Mouse (Mus musculus) midbrain, postnatal 0 days (tissue): ENCODE results near the gene Mgll. TPM values are rescaled to one million over a fixed set of nuclear protein-coding genes. Genes with fewer than 3 reads are reported as not detected.

Experiments used
- ATAC-seq: fragments of 200-750 bp; cut with Nextera tagmentation; 2 replicates; pipeline ENCODE4 v1.8.0; 2017; ENCODE audit warnings: moderate number of reproducible peaks, mild to moderate bottlenecking, moderate TSS enrichment, moderate library complexity; ENCODE audit not compliant: low FRiP score
- DNase-seq: peaks from one replicate; pipeline ENCODE4 v3.0.0-alpha.2; 2015; ENCODE audit warnings: low spot score
- H3K27ac ChIP-seq: fragments of 300-500 bp; sonication (generic); 2 replicates; pipeline ENCODE4 v1.5.1; 2014; ENCODE audit warnings: low read depth, mild to moderate bottlenecking, low read length, mixed read lengths
- H3K27me3 ChIP-seq: fragments of 300-500 bp; sonication (generic); 2 replicates; pipeline ENCODE4 v1.6.1; 2014; ENCODE audit warnings: low read length, control low read depth, mixed read lengths; ENCODE audit not compliant: insufficient read depth
- H3K36me3 ChIP-seq: fragments of 300-500 bp; sonication (generic); 2 replicates; pipeline ENCODE4 v1.6.1; 2014; ENCODE audit warnings: low read length, control low read depth, mixed read lengths; ENCODE audit not compliant: insufficient read depth
- H3K4me1 ChIP-seq: fragments of 300-500 bp; sonication (generic); 2 replicates; pipeline ENCODE4 v1.6.1; 2014; ENCODE audit warnings: mild to moderate bottlenecking, control low read depth, antibody characterized with exemption, low read length, mixed read lengths; ENCODE audit not compliant: insufficient read depth
- H3K4me2 ChIP-seq: fragments of 300-500 bp; sonication (generic); 2 replicates; pipeline ENCODE4 v1.6.1; 2014; ENCODE audit warnings: low read depth, mild to moderate bottlenecking, low read length, mixed read lengths; ENCODE audit not compliant: poor library complexity, severe bottlenecking
- H3K4me3 ChIP-seq: fragments of 300-500 bp; sonication (generic); 2 replicates; pipeline ENCODE4 v1.5.1; 2014; ENCODE audit warnings: low read depth, mild to moderate bottlenecking, low read length, moderate library complexity
- H3K9ac ChIP-seq: fragments of 300-500 bp; sonication (generic); replicated peaks from 2 replicates; pipeline ENCODE4 v1.6.1; 2014; ENCODE audit warnings: mild to moderate bottlenecking, low read length, moderate library complexity, mixed read lengths; ENCODE audit not compliant: poor library complexity, severe bottlenecking
- H3K9me3 ChIP-seq: fragments of 300-500 bp; sonication (generic); 2 replicates; pipeline ENCODE4 v1.6.1; 2016; ENCODE audit warnings: low read length, control low read depth
- CTCF ChIP-seq: IDR thresholded peaks from 2 replicates; pipeline ENCODE4 v1.5.1; 2016; ENCODE audit warnings: antibody characterized with exemption, mild to moderate bottlenecking
- WGBS: fragments of 180-500 bp; shearing (Covaris S2); extraction: QIAGEN DNeasy Blood & Tissue Kit; methylation state at CpG from one replicate; pipeline ENCODE4 v1.1.7; 2014; 5-methylcytosine and 5-hydroxymethylcytosine counted together
- polyA plus RNA-seq: library from polyadenylated mRNA; unstranded; fragments of >200 nt; fragmentation: Nextera tagmentation; extraction: Ambion mirVana; gene quantifications from 2 replicates; pipeline ENCODE4 v1.2.1, GENCODE M21; 2015
- total RNA-seq: library from RNA; depleted of rRNA; stranded (reverse); fragments of >200 nt; gene quantifications from 2 replicates; pipeline ENCODE4 v1.2.3, GENCODE M21; 2014

The Mgll gene
- total and polyA plus RNA-seq, 2 experiments from 2014 or later, result 50.6 to 62.3 TPM

DNA sequence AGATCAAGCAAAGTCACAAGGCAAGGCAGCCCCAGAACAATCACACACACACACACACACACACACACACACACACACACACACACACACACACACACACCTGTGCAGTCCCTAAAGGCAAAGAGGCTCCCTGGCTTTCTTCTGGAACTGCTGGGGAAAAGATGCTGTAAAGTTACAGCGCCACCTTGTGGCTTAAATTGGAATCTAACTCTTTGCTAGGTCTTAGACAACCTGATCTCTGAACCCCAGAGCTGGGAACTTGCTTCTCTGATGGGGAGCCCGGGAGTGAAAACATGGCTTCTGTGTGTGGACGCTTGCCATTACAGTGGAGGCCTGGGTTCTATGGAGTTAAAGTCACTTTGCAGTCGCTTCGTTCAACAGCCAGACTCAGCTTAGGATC is 131.4 kb downstream of the Mgll start:
- no peak overlapping the region for H3K4me3 ChIP-seq
- H3K4me2 ChIP-seq, result no peak overlapping the region
- no peak overlapping the region for H3K9ac ChIP-seq
- no peaks in the 10 kb centered on the region for H3K4me1 ChIP-seq
- peaks cover 40% of the 10 kb centered on the region for H3K36me3 ChIP-seq
- no peaks in the 10 kb centered on the region for H3K27me3 ChIP-seq
- 19% methylated on average over 5 of the region's 5 CpGs for WGBS
- no peak overlapping the region for H3K27ac ChIP-seq
- no peaks in the 10 kb centered on the region for H3K9me3 ChIP-seq
- peak; percentile 88 for TF ChIP-seq CTCF
- DNase-seq (peak; percentile 86), ATAC-seq (no peak; the same call in 1 of the 2 replicates)

DNA sequence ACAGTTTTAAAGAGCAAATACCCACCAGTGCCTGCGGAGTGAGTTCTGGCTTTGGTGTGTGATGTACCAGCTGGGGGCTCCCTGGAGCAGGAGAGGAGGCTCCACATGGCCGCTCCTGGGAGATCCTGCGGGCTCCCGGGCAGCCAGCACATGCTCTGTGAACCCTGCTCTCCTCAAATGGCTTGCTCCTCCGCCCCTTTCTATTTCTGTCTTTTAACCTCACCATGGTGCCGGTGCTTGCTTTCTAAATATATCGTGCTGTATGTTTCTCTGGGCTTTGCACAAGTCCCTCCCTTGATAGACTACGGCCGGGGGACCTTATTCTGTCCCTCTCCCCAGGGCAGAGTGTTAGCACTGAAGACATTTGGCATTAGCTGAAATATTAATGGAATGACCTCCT is 133.0 kb downstream of the Mgll start:
- no peak overlapping the region for H3K27ac ChIP-seq
- H3K4me1 ChIP-seq, result no peaks in the 10 kb centered on the region
- ATAC-seq (no peak), DNase-seq (no peak)
- H3K4me3 ChIP-seq, result no peak overlapping the region
- no peak overlapping the region for H3K9ac ChIP-seq
- TF ChIP-seq CTCF, result peak; percentile 37
- H3K36me3 ChIP-seq, result peaks cover 44% of the 10 kb centered on the region
- H3K9me3 ChIP-seq, result no peaks in the 10 kb centered on the region
- no peaks in the 10 kb centered on the region for H3K27me3 ChIP-seq
- 38% methylated on average over 9 of the region's 9 CpGs for WGBS
- no peak overlapping the region for H3K4me2 ChIP-seq

DNA sequence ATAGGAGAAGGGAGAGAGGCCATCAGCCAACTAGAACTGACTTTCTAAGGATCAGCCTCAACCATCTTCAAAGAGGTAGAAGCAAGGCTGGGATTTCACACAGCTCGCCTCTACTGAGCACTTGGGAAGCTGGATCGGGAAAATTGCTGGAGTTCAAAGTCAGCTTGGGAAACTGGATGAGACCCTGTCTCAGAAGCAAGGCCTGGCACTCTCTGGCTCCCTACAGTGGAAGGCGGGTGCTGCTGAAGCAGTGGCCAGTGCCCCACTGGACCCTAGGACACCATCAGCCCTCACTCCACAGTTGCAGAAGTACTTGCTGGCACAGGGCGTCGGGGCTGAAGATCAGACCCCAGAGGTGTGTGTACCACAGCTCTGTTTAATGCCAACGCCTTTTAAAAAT is 133.6 kb downstream of the Mgll start:
- DNase-seq, result no peak
- Histone ChIP-seq H3K27ac (no peak overlapping the region), H3K36me3 (peaks cover 46% of the 10 kb centered on the region), H3K4me2 (no peak overlapping the region), H3K9ac (no peak overlapping the region), H3K4me3 (no peak overlapping the region), H3K27me3 (no peaks in the 10 kb centered on the region), H3K9me3 (no peaks in the 10 kb centered on the region), H3K4me1 (no peaks in the 10 kb centered on the region)
- no peak for ATAC-seq
- TF ChIP-seq CTCF, result no peak
- 86% methylated on average over 6 of the region's 6 CpGs for WGBS

DNA sequence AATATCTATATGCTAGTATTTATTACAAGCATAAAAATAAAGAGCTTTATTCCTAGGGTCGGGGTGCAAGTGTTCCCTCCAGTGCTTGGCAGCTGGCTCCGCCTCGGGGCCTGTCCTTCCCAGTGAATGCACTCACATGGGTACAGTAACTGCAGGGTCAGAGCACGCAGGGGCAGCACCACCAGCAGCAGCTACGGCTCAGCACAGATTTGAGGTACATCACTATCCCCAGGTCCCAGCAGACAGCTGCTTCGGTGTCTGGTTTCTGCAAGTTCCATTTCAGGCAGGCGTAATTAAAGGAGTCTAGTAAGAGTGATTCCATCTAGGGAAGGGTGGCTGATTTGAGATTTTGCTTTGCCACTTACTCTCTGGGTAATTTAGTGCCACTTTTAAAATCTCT is 134.1 kb downstream of the Mgll start:
- Histone ChIP-seq H3K27me3 (no peaks in the 10 kb centered on the region), H3K4me3 (no peak overlapping the region), H3K4me2 (no peak overlapping the region), H3K27ac (no peak overlapping the region), H3K9ac (no peak overlapping the region), H3K4me1 (no peaks in the 10 kb centered on the region), H3K36me3 (peaks cover 49% of the 10 kb centered on the region), H3K9me3 (no peaks in the 10 kb centered on the region)
- TF ChIP-seq CTCF, result no peak
- 76% methylated on average over 7 of the region's 7 CpGs for WGBS
- DNase-seq (peak; percentile 35), ATAC-seq (no peak)

DNA sequence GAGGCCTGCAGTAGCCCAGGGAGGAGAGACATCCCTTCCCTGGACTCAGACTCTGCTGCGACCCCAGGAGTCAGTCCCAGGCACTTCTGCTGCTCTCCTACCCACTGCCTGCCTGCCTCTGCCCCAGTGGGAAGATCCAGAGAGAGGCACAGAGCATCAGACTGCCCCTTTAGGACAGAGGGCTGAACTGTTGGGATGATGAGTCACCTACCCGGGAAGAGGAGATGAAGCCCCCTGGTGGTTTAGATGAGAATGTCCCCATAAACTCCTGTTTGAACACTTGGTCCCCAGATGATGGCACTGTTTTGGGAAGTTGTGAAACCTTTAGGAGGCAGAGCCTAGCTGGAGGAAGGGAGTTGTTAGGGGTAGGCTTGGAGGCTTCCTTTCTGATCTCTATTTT is 136.7 kb downstream of the Mgll start:
- ATAC-seq (0 out of 2 replicates have a peak, but pooled peaks have one; percentile 58), DNase-seq (peak; percentile 79)
- Histone ChIP-seq H3K27me3 (no peaks in the 10 kb centered on the region), H3K4me3 (no peak overlapping the region), H3K9ac (no peak overlapping the region), H3K4me2 (no peak overlapping the region), H3K9me3 (no peaks in the 10 kb centered on the region), H3K27ac (no peak overlapping the region), H3K4me1 (no peaks in the 10 kb centered on the region), H3K36me3 (peaks cover 50% of the 10 kb centered on the region)
- peak; percentile 82 for TF ChIP-seq CTCF
- WGBS, result 17% methylated on average over 2 of the region's 2 CpGs

DNA sequence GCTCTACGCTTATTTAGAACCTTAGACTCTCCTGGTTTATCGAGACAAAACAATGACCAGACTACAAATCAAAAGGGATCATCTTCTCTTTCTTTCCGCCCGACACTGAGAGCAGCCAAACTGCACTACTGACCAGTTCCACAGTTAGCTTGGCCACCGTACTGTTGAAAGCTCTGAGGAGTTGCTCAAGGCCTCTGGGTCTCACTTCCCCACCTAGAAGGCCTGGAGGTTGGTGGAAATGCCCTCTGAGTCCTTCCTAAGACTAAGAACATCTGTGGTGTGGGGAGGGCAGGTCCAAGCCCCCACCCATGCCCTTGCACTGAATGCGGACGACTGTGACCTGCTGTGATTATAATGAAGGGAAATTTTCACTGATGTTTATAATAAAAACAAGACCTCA is 141.5 kb downstream of the Mgll start:
- no peaks in the 10 kb centered on the region for H3K27me3 ChIP-seq
- H3K4me3 ChIP-seq, result no peak overlapping the region
- DNase-seq (no peak), ATAC-seq (no peak)
- peaks cover 29% of the 10 kb centered on the region for H3K36me3 ChIP-seq
- no peak overlapping the region for H3K9ac ChIP-seq
- 75% methylated on average over 7 of the region's 7 CpGs for WGBS
- no peak for TF ChIP-seq CTCF
- no peak overlapping the region for H3K27ac ChIP-seq
- H3K9me3 ChIP-seq, result no peaks in the 10 kb centered on the region
- no peak overlapping the region for H3K4me2 ChIP-seq
- no peaks in the 10 kb centered on the region; the same call in 1 of the 2 replicates for H3K4me1 ChIP-seq
